Mouse (Mus musculus) E14TG2a.4 (cell line): ENCODE measurements around the gene Tfr2.

Experiments
- CTCF ChIP-seq: conservative IDR thresholded peaks from 2 replicates; pipeline ENCODE4 v1.5.1; 2014; ENCODE audit warnings: low read length
- POU5F1 ChIP-seq: IDR thresholded peaks from 2 replicates; pipeline ENCODE4 v1.6.1; 2014; ENCODE audit warnings: low read length, borderline replicate concordance

DNA sequence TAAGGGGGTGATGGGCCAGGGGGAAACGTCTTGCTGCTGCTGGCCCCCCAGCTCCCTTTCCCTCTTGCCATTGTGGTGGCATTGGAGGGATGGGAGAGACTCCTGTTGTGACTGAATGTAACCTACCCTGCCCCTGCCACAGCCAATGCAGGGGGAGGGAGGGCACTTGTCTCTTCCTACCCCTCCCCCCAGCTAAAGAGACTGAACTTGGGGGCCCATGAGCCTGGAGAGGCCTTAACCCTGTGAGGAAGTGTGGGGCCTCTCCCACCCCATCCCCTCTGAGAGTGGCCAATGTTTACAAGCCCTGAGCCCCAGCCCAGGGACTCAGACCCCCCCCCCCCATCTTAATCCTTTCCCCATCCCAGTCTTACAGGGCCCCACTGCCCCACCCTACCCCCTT is 42.2 kb upstream of the Tfr2 start:
- TF ChIP-seq CTCF, result no peak
- no peak for TF ChIP-seq POU5F1
